Mouse (Mus musculus) CD4-positive helper T cell, adult 2 months (primary cell): ENCODE measurements around the gene Cldn16.
"Not testable (repeated sequence)": the region's sequence is repeated elsewhere in the genome, so short reads cannot be mapped to it uniquely, and the experiment has no call there.

Source experiments
- DNase-seq: peaks from one replicate; pipeline ENCODE4 v3.0.0-alpha.2; 2012; ENCODE audit warnings: low read depth, missing footprints, low spot score

Cldn16 gene

GRCm38 (mm10) chr16:26462835-26463234 lies at the start of gene Cldn16:
Cldn16 (plus strand) TSS chr16:26463135.
- no peak for DNase-seq

GRCm38 (mm10) chr16:26418616-26419015 lies 44.3 kb upstream of the Cldn16 start:
- no peak for DNase-seq

- DNase-seq: no peak
These were observed 40.9 kb upstream of the Cldn16 start for GRCm38 (mm10) chr16:26422078-26422477.

GRCm38 (mm10) chr16:26430246-26430645 lies 32.7 kb upstream of the Cldn16 start:
- no peak for DNase-seq

GRCm38 (mm10) chr16:26433486-26433885 lies 29.4 kb upstream of the Cldn16 start:
- DNase-seq: no peak

GRCm38 (mm10) chr16:26440031-26440430 lies 22.9 kb upstream of the Cldn16 start:
- no peak for DNase-seq

GRCm38 (mm10) chr16:26441156-26441555 lies 21.8 kb upstream of the Cldn16 start:
- DNase-seq: no peak

DNA sequence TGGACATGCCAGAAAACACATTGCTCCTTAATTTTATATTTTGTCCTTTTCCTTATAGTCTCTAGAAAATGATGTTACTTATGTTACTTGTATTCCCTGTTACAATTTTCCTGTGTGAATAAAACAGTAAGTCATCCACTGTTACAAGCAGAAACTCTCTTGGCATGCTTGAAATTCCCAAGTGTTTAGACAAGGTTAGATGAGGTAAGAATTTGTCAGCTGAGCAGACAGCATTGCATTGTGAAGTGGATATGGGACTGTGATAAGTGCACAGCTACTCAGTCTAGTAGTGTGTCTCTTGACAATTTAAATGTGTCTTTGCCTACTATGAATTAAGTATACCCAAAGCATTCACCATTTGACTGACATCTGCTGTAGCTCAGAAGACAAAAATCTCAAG lies 18.1 kb upstream of the Cldn16 start:
- no peak for DNase-seq

DNA sequence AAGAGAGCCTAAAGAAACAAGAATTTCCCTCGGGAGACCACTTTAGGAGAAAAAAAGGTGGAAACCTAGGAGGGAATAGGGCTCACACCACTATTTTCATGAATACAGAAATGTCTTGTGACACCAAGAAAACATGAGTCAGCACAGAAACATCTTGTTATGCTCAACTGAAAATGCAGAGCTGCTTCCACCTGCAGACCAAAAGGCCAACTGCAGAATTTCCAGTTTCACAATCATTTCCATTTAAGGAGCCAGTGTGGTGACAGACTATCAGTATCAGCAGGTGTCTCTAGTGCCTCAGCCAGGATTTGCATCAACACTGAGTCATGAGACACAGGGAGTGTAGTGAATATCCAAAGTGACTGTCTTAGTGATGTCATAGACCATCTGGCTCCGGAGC lies 15.3 kb upstream of the Cldn16 start:
- DNase-seq: no peak

GRCm38 (mm10) chr16:26454163-26454562 lies 8.8 kb upstream of the Cldn16 start:
- DNase-seq: no peak

GRCm38 (mm10) chr16:26456182-26456581 lies 6.8 kb upstream of the Cldn16 start:
- no peak for DNase-seq

GRCm38 (mm10) chr16:26466535-26466934 lies 3.6 kb downstream of the Cldn16 start:
- DNase-seq: no peak

- no peak for DNase-seq
These were observed 8.3 kb downstream of the Cldn16 start for GRCm38 (mm10) chr16:26471254-26471653.

GRCm38 (mm10) chr16:26495721-26496120 lies 32.8 kb downstream of the Cldn16 start:
- DNase-seq: no peak

DNA sequence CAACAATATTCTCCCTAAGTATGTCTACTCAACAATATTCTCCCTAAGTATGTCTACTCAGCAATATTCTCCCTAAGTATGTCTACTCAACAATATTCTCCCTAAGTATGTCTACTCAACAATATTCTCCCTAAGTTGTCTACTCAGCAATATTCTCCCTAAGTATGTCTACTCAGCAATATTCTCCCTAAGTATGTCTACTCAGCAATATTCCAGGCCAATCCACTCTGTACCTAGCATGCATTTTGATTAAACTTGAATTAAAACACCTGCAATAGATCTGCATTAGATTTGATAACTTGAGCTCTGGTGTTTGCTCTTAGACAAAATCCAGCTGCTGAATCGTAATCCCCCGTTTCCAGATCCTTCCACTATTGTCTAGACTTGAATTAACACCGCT lies 36.8 kb downstream of the Cldn16 start:
- DNase-seq: not testable (repeated sequence)

- no peak for DNase-seq
These were observed 37.8 kb downstream of the Cldn16 start for GRCm38 (mm10) chr16:26500738-26501137.

DNA sequence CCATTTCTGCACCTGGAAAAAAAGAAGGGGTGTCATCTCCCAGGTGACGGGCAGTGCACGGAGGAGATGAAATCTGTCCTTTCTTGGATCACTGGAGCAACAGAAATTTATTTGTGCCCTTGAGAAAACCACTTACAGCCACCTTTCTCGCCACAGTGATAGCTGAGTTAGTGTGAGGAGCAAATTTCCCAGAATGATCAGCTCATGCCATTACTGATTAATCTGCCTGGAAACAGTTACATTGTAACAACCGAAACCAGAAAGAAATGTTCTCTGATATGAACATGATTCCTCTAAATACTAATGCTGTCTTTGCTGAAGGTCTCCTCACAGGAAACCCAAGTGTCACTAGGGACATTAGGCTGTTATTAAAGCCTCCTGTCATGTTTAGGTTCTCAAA lies 42.0 kb downstream of the Cldn16 start:
- DNase-seq: no peak

GRCm38 (mm10) chr16:26519596-26519995 lies 56.7 kb downstream of the Cldn16 start:
- DNase-seq: no peak

GRCm38 (mm10) chr16:26525832-26526231 lies 62.9 kb downstream of the Cldn16 start:
- no peak for DNase-seq

GRCm38 (mm10) chr16:26526669-26527068 lies 63.7 kb downstream of the Cldn16 start, which contains the start of gene Tmem207:
Tmem207 (minus strand) TSS chr16:26526769.
- DNase-seq: no peak

- DNase-seq: no peak
These were observed 65.2 kb downstream of the Cldn16 start for GRCm38 (mm10) chr16:26527931-26528666.

- no peak for DNase-seq
These were observed 67.5 kb downstream of the Cldn16 start for GRCm38 (mm10) chr16:26530451-26530850.

GRCm38 (mm10) chr16:26532287-26532686 lies 69.4 kb downstream of the Cldn16 start:
- DNase-seq: no peak
